Mouse (Mus musculus) neural tube, embryonic 13.5 days (tissue): Measurements from ENCODE around the gene Dnajc11. TPM values are rescaled to one million over a fixed set of nuclear protein-coding genes. Genes with fewer than 3 reads are reported as not detected.

ENCODE experiments used
- ATAC-seq: fragments of 200-750 bp; cut with Nextera tagmentation; 2 replicates; pipeline ENCODE4 v1.8.0; 2017; ENCODE audit warnings: low read depth, mild to moderate bottlenecking, moderate TSS enrichment, moderate library complexity
- H3K27ac ChIP-seq: fragments of 300-500 bp; sonication (generic); replicated peaks from 2 replicates; pipeline ENCODE4 v1.5.1; 2015; ENCODE audit warnings: moderate library complexity, mild to moderate bottlenecking, inconsistent platforms
- H3K27me3 ChIP-seq: fragments of 300-500 bp; sonication (generic); 2 replicates; pipeline ENCODE4 v1.6.1; 2015; ENCODE audit warnings: mild to moderate bottlenecking, inconsistent platforms
- H3K36me3 ChIP-seq: fragments of 300-500 bp; sonication (generic); 2 replicates; pipeline ENCODE4 v1.6.1; 2015; ENCODE audit warnings: mild to moderate bottlenecking, inconsistent platforms
- H3K4me1 ChIP-seq: fragments of 300-500 bp; sonication (generic); replicated peaks from 2 replicates; pipeline ENCODE4 v1.6.1; 2015; ENCODE audit warnings: inconsistent platforms
- H3K4me2 ChIP-seq: fragments of 300-500 bp; sonication (generic); 2 replicates; pipeline ENCODE4 v1.6.1; 2015; ENCODE audit warnings: inconsistent platforms, mild to moderate bottlenecking, moderate library complexity
- H3K4me3 ChIP-seq: fragments of 300-500 bp; sonication (generic); 2 replicates; pipeline ENCODE4 v1.5.1; 2015; ENCODE audit warnings: mild to moderate bottlenecking, inconsistent platforms
- H3K9ac ChIP-seq: fragments of 300-500 bp; sonication (generic); 2 replicates; pipeline ENCODE4 v1.6.1; 2015; ENCODE audit warnings: moderate library complexity, mild to moderate bottlenecking, inconsistent platforms
- H3K9me3 ChIP-seq: fragments of 300-500 bp; sonication (generic); 2 replicates; pipeline ENCODE4 v1.6.1; 2016; ENCODE audit warnings: inconsistent platforms
- WGBS: fragments of 180-500 bp; shearing (Covaris S2); methylation state at CpG from one replicate; pipeline ENCODE4 v1.1.7; 2015; 5-methylcytosine and 5-hydroxymethylcytosine counted together
- polyA plus RNA-seq: library from polyadenylated mRNA; unstranded; fragments of >200 nt; fragmentation: Nextera tagmentation; extraction: Ambion mirVana; gene quantifications from 2 replicates; pipeline ENCODE4 v1.2.1, GENCODE M21; 2015

Dnajc11 gene
- polyA plus RNA-seq, 1 experiment from 2014 or later, result 79.6 TPM

DNA sequence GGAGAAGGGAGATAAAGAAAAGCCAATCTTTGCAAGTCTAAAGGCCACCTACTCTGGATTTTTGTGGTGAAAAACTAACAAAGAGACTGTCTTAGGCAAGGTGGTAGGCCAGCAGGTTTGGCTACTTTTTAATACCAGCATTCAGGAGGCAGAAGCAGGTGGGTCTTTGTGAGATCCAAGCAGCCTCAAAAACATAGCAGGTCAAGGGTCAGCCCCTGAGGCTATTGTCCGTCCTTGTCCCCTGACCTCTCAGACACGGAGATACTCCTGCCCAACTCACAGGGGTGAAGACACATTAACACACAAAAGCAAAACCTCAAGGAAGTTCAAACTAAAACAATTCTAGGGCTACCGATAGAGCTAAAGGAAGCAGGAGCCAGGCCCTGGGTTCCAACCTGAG is 73.3 kb downstream of the Dnajc11 start:
- H3K4me3 ChIP-seq, result no peak overlapping the region
- peaks cover 44% of the 10 kb centered on the region for H3K4me1 ChIP-seq
- no peak for ATAC-seq
- H3K27me3 ChIP-seq, result peaks cover 46% of the 10 kb centered on the region
- no peaks in the 10 kb centered on the region for H3K36me3 ChIP-seq
- no peak overlapping the region for H3K4me2 ChIP-seq
- H3K9ac ChIP-seq, result no peak overlapping the region
- 26% methylated on average over 3 of the region's 3 CpGs for WGBS
- H3K9me3 ChIP-seq, result no peaks in the 10 kb centered on the region
- H3K27ac ChIP-seq, result no peak overlapping the region

DNA sequence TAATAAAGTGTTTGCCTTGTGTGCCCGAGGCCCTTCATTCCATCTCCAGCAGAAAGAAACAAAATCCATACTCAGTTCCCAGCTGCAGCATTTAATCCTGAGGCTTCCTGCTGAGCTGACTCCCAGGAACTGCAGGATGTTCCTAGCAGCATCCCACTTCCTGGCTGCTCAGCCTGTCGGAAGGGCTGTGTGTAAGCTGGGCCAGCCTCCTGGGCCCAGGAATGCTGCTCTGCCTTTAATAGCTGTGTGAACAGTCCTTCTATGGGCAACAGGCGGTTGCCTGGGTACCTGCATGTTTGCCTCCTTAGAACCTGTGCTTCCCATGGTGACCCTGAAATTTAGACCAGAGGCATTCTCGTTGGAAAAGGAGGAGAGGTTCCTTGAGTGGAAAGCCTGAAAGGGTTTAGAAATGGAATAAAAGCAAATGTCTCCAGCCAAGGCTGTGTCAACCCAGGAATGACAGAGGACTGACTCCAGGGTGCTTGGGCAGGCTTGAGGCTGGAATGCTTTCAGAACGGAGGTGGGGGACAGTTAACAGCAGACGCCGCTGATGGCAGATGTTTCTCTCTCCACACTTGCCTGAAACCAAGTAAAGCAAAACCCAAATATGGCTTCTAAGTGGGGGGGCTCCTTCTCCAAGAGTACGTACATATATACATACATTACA is 74.1 kb downstream of the Dnajc11 start:
- Histone ChIP-seq H3K9ac (0 out of 2 replicates have a peak overlapping the region, but pooled peaks have one; percentile 76), H3K36me3 (0 out of 2 replicates have a peak, but pooled peaks cover under 1% of the 10 kb centered on the region), H3K4me3 (peak overlapping the region; percentile 66), H3K4me2 (peak overlapping the region; percentile 100), H3K27me3 (peaks cover 46% of the 10 kb centered on the region), H3K27ac (0 out of 2 replicates have a peak overlapping the region, but pooled peaks have one; percentile 77), H3K9me3 (no peaks in the 10 kb centered on the region), H3K4me1 (peaks cover 44% of the 10 kb centered on the region)
- no peak for ATAC-seq
- WGBS, result 6% methylated on average over 8 of the region's 8 CpGs

DNA sequence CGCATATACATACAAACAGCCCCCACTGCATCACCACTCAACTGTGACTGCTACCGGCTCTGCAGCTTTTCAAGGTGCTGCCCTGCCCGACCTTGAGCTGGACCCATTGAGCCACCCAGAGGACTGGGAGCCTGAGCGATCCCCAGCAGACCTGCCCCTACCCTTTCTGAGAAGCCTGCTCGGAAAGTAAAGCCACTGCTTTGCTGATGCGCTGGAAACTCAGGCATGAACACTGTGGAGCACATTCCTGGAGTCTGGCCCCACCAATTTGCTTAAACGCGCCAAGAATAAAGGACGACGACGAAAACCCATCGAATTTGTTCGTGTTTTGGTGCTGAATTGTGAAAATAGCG is 74.6 kb downstream of the Dnajc11 start:
- Histone ChIP-seq H3K36me3 (0 out of 2 replicates have a peak, but pooled peaks cover 3% of the 10 kb centered on the region), H3K9ac (peak overlapping the region; percentile 76), H3K27me3 (peaks cover 46% of the 10 kb centered on the region), H3K9me3 (no peaks in the 10 kb centered on the region), H3K4me2 (peak overlapping the region; percentile 100), H3K4me3 (peak overlapping the region; percentile 66), H3K27ac (peak overlapping the region; percentile 77; the same call in 1 of the 2 replicates), H3K4me1 (peaks cover 44% of the 10 kb centered on the region)
- ATAC-seq, result peak; percentile 12; the same call in 1 of the 2 replicates
- 1% methylated on average over 14 of the region's 14 CpGs for WGBS

DNA sequence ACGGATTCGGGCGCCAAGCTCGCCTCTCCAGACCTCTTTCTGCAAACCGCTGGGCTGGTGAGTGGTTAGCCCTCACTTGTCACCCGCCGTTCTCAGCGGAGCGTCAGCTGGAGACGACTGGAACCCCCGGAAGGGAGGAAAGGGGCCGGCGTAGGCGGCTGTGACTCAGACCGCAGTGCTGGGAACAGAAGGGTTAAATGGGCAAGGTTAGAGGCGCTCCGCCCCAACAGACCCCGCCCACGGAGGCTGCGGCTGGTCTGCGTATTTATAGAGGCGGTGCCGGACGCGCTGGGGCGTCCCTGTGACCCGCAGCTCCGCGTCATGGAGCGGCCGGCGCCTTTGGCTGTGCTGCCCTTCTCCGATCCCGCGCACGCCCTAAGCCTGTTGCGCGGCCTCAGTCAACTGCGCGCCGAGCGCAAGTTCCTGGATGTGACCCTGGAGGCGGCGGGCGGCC is 75.2 kb downstream of the Dnajc11 start, which contains the start of gene Klhl21:
TSS of gene Klhl21 (plus strand) at position 182 of the 454 bp plus-strand sequence.
- H3K36me3 ChIP-seq, result 0 out of 2 replicates have a peak, but pooled peaks cover 3% of the 10 kb centered on the region
- H3K27me3 ChIP-seq, result peaks cover 46% of the 10 kb centered on the region
- H3K4me2 ChIP-seq, result peak within 1 kb of the TSS; percentile 100
- peak within 1 kb of the TSS; percentile 77 for H3K27ac ChIP-seq
- WGBS, result under 1% methylated on average over 45 of the region's 45 CpGs
- peak within 1 kb of the TSS; percentile 76 for H3K9ac ChIP-seq
- no peaks in the 10 kb centered on the region for H3K9me3 ChIP-seq
- peak; percentile 77 for ATAC-seq
- peak within 1 kb of the TSS; percentile 66 for H3K4me3 ChIP-seq
- peaks cover 44% of the 10 kb centered on the region for H3K4me1 ChIP-seq

DNA sequence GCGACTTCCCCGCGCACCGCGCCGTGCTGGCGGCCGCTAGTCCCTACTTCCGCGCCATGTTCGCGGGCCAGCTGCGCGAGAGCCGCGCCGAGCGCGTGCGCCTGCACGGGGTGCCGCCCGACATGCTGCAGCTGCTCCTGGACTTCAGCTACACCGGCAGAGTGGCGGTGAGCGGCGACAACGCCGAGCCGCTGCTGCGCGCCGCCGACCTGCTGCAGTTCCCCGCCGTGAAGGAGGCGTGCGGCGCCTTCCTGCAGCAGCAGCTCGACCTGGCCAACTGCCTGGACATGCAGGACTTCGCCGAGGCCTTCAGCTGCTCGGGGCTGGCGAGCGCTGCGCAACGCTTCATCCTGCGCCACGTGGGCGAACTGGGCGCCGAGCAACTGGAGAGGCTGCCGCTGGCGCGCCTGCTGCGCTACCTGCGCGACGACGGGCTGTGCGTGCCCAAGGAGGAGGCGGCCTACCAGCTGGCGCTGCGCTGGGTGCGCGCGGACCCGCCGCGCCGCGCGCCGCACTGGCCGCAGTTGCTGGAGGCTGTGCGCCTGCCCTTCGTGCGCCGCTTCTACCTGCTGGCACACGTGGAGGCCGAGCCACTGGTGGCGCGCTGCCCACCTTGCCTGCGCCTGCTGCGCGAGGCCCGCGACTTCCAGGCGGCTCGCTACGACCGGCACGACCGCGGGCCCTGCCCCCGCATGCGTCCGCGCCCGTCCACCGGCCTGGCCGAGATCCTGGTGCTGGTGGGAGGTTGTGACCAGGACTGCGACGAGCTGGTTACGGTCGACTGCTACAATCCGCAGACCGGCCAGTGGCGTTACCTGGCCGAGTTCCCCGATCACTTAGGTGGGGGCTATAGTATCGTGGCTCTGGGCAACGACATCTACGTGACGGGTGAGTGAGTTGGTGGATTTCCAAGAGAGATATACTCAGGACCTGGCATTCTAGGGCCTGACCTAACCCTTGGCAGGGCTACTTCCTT is 75.9 kb downstream of the Dnajc11 start:
- Histone ChIP-seq H3K27ac (peak overlapping the region; percentile 77), H3K4me3 (peak overlapping the region; percentile 66), H3K36me3 (0 out of 2 replicates have a peak, but pooled peaks cover 3% of the 10 kb centered on the region), H3K9ac (peak overlapping the region; percentile 76), H3K4me2 (peak overlapping the region; percentile 100), H3K4me1 (peaks cover 44% of the 10 kb centered on the region), H3K27me3 (peaks cover 46% of the 10 kb centered on the region), H3K9me3 (no peaks in the 10 kb centered on the region)
- ATAC-seq, result peak; percentile 67
- WGBS, result under 1% methylated on average over 115 of the region's 115 CpGs

DNA sequence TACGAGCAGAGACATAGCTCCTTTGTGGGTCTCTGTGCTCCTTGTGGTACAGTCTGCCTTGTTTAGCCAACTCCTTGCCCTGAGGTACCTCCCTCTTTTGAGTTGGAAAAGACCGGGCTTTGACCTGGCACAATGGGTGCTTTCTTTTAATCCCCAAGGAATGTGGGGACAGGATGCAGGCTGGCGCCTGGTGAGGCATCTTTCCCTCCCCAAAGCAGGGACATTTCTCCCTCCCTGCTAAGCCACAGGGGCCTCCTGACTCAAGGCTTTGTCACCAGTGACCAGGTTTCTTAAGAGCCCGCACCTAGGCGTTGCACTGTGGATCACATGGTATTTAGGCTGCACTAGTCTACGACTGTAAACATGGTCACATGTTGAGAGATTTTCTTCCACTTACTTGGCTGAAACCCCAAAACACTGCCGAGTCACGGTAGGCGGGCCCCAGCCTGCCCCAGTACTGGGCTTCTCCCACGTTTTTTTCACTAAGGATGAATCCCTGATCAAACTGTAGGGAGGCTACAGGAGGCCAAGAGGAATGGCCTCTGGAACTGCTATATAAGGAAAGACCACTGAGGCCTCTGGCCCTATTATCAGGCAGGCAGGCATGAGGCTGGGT is 76.7 kb downstream of the Dnajc11 start:
- Histone ChIP-seq H3K27me3 (peaks cover 46% of the 10 kb centered on the region), H3K4me3 (peak overlapping the region; percentile 66), H3K27ac (no peak overlapping the region), H3K4me2 (peak overlapping the region; percentile 100), H3K9me3 (no peaks in the 10 kb centered on the region), H3K4me1 (peaks cover 44% of the 10 kb centered on the region), H3K36me3 (peaks cover 11% of the 10 kb centered on the region; the same call in 1 of the 2 replicates), H3K9ac (peak overlapping the region; percentile 76)
- no peak for ATAC-seq
- WGBS, result 3% methylated on average over 10 of the region's 10 CpGs

DNA sequence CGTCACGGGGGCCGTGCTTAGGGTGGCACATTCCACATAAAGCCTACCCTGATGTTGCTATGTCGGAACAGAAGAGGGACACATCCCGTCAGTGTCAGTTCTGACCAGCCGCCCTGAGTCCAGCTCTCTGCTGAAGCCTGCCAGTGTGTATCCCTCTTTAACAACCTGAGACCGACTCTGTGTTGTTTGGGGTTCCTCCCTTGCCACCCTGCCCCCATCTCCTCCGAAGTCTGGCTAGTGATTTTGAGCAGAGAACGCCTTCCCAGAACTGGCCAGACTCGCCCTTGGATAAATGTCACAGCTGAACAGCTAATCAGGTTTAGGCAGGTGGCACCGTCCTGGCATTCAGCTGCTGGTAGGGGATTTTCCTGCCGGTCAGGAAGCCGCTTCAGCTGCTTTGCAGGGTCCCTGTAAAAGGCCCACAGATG is 77.2 kb downstream of the Dnajc11 start:
- peak overlapping the region; percentile 100 for H3K4me2 ChIP-seq
- no peak overlapping the region for H3K27ac ChIP-seq
- ATAC-seq, result no peak
- H3K4me1 ChIP-seq, result peaks cover 44% of the 10 kb centered on the region
- H3K9ac ChIP-seq, result peak overlapping the region; percentile 76
- peaks cover 16% of the 10 kb centered on the region; the same call in 1 of the 2 replicates for H3K36me3 ChIP-seq
- H3K9me3 ChIP-seq, result no peaks in the 10 kb centered on the region
- 16% methylated on average over 13 of the region's 13 CpGs for WGBS
- peak overlapping the region; percentile 66 for H3K4me3 ChIP-seq
- peaks cover 46% of the 10 kb centered on the region for H3K27me3 ChIP-seq

DNA sequence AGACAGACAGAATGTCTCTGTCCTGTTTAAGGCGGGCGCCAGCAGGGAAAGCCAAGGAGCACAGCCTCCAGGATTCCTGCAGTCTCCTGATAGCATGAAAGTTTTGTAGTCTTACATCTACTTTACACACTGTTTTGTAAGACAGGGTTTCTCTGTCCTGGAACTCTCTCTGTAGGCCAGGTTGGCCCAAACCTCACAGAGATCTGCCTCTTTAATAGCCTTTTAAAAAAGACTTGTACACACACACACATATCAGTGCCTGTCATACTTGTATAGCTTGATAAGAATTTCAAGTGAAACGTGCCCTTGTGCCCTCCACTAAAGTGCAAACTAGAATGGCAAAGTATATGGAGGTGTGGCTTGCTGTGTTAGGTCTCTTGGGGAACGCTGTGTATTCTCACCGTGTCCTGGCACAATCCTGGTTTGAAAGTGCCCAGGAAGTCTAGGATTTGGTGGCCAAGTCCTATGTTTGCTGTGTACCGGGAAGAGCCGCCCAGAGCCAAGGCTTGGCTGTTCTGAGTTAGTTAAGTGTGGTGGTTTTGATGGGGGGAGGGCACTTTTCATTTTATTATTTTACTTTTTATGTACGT is 77.8 kb downstream of the Dnajc11 start:
- Histone ChIP-seq H3K4me2 (peak overlapping the region; percentile 100), H3K27me3 (peaks cover 45% of the 10 kb centered on the region), H3K36me3 (peaks cover 20% of the 10 kb centered on the region; the same call in 1 of the 2 replicates), H3K9me3 (no peaks in the 10 kb centered on the region), H3K4me1 (peaks cover 44% of the 10 kb centered on the region), H3K9ac (peak overlapping the region; percentile 76), H3K4me3 (peak overlapping the region; percentile 66), H3K27ac (no peak overlapping the region)
- WGBS, result 83% methylated on average over 8 of the region's 8 CpGs
- no peak for ATAC-seq

DNA sequence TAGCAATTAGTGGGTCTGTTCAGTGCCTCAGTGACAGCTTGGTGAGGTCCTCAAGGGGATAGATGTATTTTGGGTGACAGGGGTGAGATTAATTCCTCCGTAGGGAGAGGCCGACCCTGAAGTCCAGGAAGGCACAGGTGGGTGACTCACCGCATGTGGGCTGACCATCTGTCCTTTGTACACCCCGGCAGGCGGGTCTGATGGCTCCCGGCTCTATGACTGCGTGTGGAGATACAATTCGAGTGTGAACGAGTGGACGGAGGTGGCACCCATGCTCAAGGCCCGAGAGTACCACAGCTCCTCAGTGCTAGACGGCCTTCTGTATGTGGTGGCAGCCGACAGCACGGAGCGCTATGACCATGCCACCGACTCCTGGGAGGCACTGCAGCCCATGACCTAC is 78.6 kb downstream of the Dnajc11 start:
- H3K27me3 ChIP-seq, result peaks cover 36% of the 10 kb centered on the region
- H3K9me3 ChIP-seq, result no peaks in the 10 kb centered on the region
- H3K9ac ChIP-seq, result no peak overlapping the region
- H3K36me3 ChIP-seq, result peaks cover 20% of the 10 kb centered on the region; the same call in 1 of the 2 replicates
- WGBS, result 90% methylated on average over 16 of the region's 16 CpGs
- peaks cover 42% of the 10 kb centered on the region for H3K4me1 ChIP-seq
- no peak overlapping the region for H3K4me2 ChIP-seq
- ATAC-seq, result no peak
- H3K27ac ChIP-seq, result no peak overlapping the region
- H3K4me3 ChIP-seq, result no peak overlapping the region

DNA sequence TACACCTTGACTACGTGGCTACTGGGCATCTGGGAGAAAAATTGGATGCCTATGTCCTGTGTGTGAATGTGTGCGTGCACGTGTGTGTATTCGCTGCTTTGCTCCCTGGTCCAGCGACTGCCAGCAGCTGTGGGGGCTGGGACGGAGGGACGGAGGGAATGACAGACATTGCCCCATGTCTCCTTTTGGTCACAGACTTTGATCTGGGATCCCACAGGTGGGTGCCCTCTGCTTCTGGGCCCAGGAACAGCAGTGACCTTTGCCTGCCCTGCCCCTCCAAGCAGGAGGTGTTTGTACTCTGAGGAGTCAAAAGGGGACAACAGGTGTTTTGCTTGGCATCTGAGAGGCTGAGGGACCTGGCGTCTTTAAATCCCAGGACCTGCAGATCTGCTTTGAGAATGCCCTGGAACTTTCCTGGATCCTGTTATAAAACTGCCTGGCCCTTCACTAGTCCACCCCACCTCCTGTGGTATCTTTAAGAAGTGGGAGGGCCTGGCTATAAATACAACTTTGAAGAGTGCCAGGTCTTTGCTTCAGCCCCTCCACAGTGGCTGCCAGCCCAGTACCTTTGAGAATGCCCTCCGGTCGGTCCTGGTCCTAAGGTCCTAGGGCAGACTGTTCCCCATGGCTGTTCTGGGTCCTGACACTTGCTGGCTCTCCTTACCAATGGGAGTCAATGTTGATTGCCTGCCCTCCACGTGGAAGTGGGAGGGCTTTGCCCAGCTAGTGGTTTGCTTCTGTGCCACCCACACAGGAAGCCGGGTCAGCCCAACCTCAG is 79.7 kb downstream of the Dnajc11 start:
- no peak overlapping the region for H3K9ac ChIP-seq
- 84% methylated on average over 12 of the region's 12 CpGs for WGBS
- ATAC-seq, result no peak

More for the DNA sequence above, 79.7 kb downstream of the Dnajc11 start:
- Histone ChIP-seq H3K36me3 (peaks cover 23% of the 10 kb centered on the region; the same call in 1 of the 2 replicates), H3K9me3 (no peaks in the 10 kb centered on the region), H3K4me3 (no peak overlapping the region), H3K4me1 (peaks cover 31% of the 10 kb centered on the region), H3K27me3 (peaks cover 25% of the 10 kb centered on the region), H3K27ac (no peak overlapping the region), H3K4me2 (no peak overlapping the region)
